Mouse (Mus musculus): Measurements from ENCODE around the gene Adora3.
"Not testable (repeated sequence)": the region's sequence is repeated elsewhere in the genome, so short reads cannot be mapped to it uniquely, and the experiment has no call there.

Adora3 gene

GRCm38 (mm10) chr3:105907956-105908655 is 37.4 kb downstream of the Adora3 start:
- DNase-seq: no peak

GRCm38 (mm10) chr3:105908976-105909375 is 38.3 kb downstream of the Adora3 start:
- DNase-seq: no peak

GRCm38 (mm10) chr3:105910519-105911190 is 40.0 kb downstream of the Adora3 start:
- no peak for DNase-seq

- DNase-seq: no peak
These were observed 41.6 kb downstream of the Adora3 start for GRCm38 (mm10) chr3:105912097-105912880.

GRCm38 (mm10) chr3:105913839-105914681 is 43.4 kb downstream of the Adora3 start:
- no peak for DNase-seq

- DNase-seq: no peak
These were observed 44.6 kb downstream of the Adora3 start for GRCm38 (mm10) chr3:105915281-105915680.

- DNase-seq: not testable (repeated sequence)
These were observed 45.8 kb downstream of the Adora3 start for GRCm38 (mm10) chr3:105916455-105916854.

- DNase-seq: no peak
These were observed 47.1 kb downstream of the Adora3 start for GRCm38 (mm10) chr3:105917656-105918354.

- DNase-seq: no peak
These were observed 47.7 kb downstream of the Adora3 start for GRCm38 (mm10) chr3:105918355-105918745.

GRCm38 (mm10) chr3:105920743-105921142 is 50.1 kb downstream of the Adora3 start:
- DNase-seq: not testable (repeated sequence)

- no peak for DNase-seq
These were observed 51.3 kb downstream of the Adora3 start for GRCm38 (mm10) chr3:105921959-105922358.

GRCm38 (mm10) chr3:105924616-105925015 is 54.0 kb downstream of the Adora3 start:
- DNase-seq: no peak

- DNase-seq: no peak
These were observed 57.0 kb downstream of the Adora3 start for GRCm38 (mm10) chr3:105927561-105928194.

GRCm38 (mm10) chr3:105928195-105928569 is 57.5 kb downstream of the Adora3 start:
- DNase-seq: no peak

GRCm38 (mm10) chr3:105928781-105929180 is 58.1 kb downstream of the Adora3 start:
- DNase-seq: no peak

GRCm38 (mm10) chr3:105929821-105930220 is 59.2 kb downstream of the Adora3 start:
- no peak for DNase-seq

GRCm38 (mm10) chr3:105931095-105931494 is 60.4 kb downstream of the Adora3 start:
- DNase-seq: no peak

GRCm38 (mm10) chr3:105932240-105933071 is 61.8 kb downstream of the Adora3 start, which contains the start of gene I830077J02Rik:
TSS of gene I830077J02Rik (minus strand) at chr3:105932664.
- no peak for DNase-seq

GRCm38 (mm10) chr3:105933926-105934325 is 63.3 kb downstream of the Adora3 start:
- DNase-seq: no peak

GRCm38 (mm10) chr3:105935033-105935432 is 64.4 kb downstream of the Adora3 start:
- DNase-seq: no peak
